Mouse (Mus musculus): ENCODE results near the gene Zcchc17.

DNA sequence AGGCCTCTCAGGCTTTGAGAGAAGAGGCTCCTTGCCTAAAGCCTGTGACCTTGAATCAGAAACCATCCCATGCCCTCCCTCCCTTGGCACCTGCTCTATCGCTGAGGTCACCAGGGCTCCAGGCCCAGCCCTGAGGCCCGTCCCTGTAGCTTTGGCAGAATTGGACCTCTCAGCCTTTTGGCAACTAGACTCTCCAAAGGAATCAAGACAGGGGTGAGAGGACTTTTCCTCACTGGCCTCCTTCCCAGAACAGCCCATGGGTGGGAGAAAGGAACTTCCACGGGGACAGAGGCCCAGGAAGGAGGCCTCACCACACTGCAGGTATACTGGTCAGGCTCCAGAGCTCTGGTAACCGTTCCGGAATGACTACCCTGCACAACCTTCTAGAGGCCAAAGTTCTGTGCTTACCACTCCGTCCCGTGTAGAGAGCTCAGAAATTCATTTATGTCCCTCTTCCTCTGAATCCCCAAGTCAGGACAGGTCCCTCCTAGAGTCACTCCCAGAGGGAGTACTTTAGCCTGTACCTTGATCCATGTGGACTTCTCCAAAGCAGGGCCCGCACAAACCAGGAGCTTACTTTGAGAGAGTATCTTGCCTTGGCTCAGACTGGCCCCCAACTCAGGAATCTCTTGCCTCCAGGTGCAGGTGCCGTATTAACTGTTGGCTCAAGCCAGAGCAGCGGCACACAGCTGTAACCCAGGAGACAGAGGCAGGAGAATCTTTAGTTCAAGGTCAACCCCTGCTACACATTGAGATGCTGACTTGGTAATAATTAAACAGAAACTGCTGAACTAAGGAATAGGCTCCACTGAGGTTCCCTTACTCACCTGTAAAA, 52.7 kb downstream of the Zcchc17 start:
- no peak for TF ChIP-seq POLR2A (IDR thresholded peaks at IDR 0.05; ENCODE audit: borderline replicate concordance, insufficient read depth, low read length)
- no peak for TF ChIP-seq CTCF (IDR thresholded peaks at IDR 0.05; ENCODE audit: borderline replicate concordance, insufficient read depth, low read depth, low read length)

Measured in cerebellum, adult 2 months (tissue).